Mouse (Mus musculus): Measurements from ENCODE around the gene Kif6.

DNA sequence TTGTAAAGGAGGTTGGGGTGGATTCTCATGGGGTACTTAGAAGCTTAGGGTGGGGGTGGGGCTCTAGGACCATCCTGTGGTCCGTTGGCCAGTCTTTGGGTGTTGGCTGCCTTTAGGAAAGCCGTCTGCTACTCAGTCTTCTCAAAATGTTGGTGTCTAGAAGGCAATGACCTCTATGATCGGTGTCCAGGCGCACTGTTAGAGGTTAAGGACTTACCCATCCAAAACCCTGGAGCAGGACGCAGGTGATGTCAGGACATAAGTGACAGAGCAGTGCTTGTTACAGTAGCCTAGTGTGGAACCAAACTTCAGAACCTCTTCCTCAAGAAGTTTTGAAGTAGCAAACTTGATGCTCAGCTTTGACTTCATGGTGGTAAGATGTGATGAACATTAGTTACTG lies 170.9 kb downstream of the Kif6 start:
- TF ChIP-seq POLR2A (IDR thresholded peaks at IDR 0.05; ENCODE audit: low read depth, low read length) (no peak), CTCF (IDR thresholded peaks at IDR 0.05; ENCODE audit: extremely low read depth, insufficient read length, insufficient replicate concordance, low read depth, low read length) (no peak)
